Mouse (Mus musculus) kidney, embryonic 16.5 days (tissue): ENCODE results near the gene Lrrc20. TPM values are rescaled to one million over a fixed set of nuclear protein-coding genes. Genes with fewer than 3 reads are reported as not detected.

Source experiments
- ATAC-seq: fragments of 200-750 bp; cut with Nextera tagmentation; 2 replicates; pipeline ENCODE4 v1.8.0; 2017; ENCODE audit warnings: moderate TSS enrichment; ENCODE audit not compliant: low FRiP score, low TSS enrichment
- H3K27ac ChIP-seq: fragments of 300-500 bp; sonication (generic); 2 replicates; pipeline ENCODE4 v1.5.1; 2014; ENCODE audit warnings: low read length
- H3K27me3 ChIP-seq: fragments of 300-500 bp; sonication (generic); 2 replicates; pipeline ENCODE4 v1.6.1; 2014; ENCODE audit warnings: low read length, control low read depth, mixed read lengths; ENCODE audit not compliant: insufficient read depth
- H3K36me3 ChIP-seq: fragments of 300-500 bp; sonication (generic); 2 replicates; pipeline ENCODE4 v1.6.1; 2014; ENCODE audit warnings: low read length, control low read depth, mixed read lengths; ENCODE audit not compliant: insufficient read depth
- H3K4me1 ChIP-seq: fragments of 300-500 bp; sonication (generic); 2 replicates; pipeline ENCODE4 v1.6.1; 2014; ENCODE audit warnings: low read length, control low read depth, mixed read lengths; ENCODE audit not compliant: insufficient read depth
- H3K4me2 ChIP-seq: fragments of 300-500 bp; sonication (generic); replicated peaks from 2 replicates; pipeline ENCODE4 v1.6.1; 2014; ENCODE audit warnings: low read depth, low read length
- H3K4me3 ChIP-seq: fragments of 300-500 bp; sonication (generic); 2 replicates; pipeline ENCODE4 v1.5.1; 2014; ENCODE audit warnings: mild to moderate bottlenecking, low read length
- H3K9ac ChIP-seq: fragments of 300-500 bp; sonication (generic); replicated peaks from 2 replicates; pipeline ENCODE4 v1.6.1; 2014; ENCODE audit warnings: low read length
- H3K9me3 ChIP-seq: fragments of 300-500 bp; sonication (generic); 2 replicates; pipeline ENCODE4 v1.6.1; 2016; ENCODE audit warnings: low read length, control low read depth
- WGBS: fragments of 180-500 bp; shearing (Covaris S2); extraction: QIAGEN DNeasy Blood & Tissue Kit; methylation state at CpG from one replicate; pipeline ENCODE4 v1.1.7; 2014; 5-methylcytosine and 5-hydroxymethylcytosine counted together
- polyA plus RNA-seq: library from polyadenylated mRNA; unstranded; fragments of >200 nt; fragmentation: Nextera tagmentation; extraction: Ambion mirVana; gene quantifications from 2 replicates; pipeline ENCODE4 v1.2.1, GENCODE M21; 2015

Lrrc20 gene
- polyA plus RNA-seq, result 8.4 and 10.5 TPM in 2 replicates

GRCm38 (mm10) chr10:61475594-61476439, at the start of gene Lrrc20:
Gene Lrrc20, plus strand, starts transcription at chr10:61475801.
- Histone ChIP-seq H3K9me3 (no peaks in the 10 kb centered on the region), H3K4me3 (peak within 1 kb of the TSS; percentile 67), H3K9ac (peak within 1 kb of the TSS; percentile 71), H3K4me1 (peaks cover 10% of the 10 kb centered on the region), H3K4me2 (peak within 1 kb of the TSS; percentile 90), H3K27me3 (no peaks in the 10 kb centered on the region), H3K27ac (peak within 1 kb of the TSS; percentile 31), H3K36me3 (no peaks in the 10 kb centered on the region)
- ATAC-seq, result peak; percentile 98
- WGBS, result under 1% methylated on average over 68 of the region's 70 CpGs

- no peak overlapping the region for H3K9ac ChIP-seq
- peaks cover 16% of the 10 kb centered on the region for H3K36me3 ChIP-seq
- H3K4me1 ChIP-seq, result 0 out of 2 replicates have a peak, but pooled peaks cover 9% of the 10 kb centered on the region
- no peaks in the 10 kb centered on the region for H3K27me3 ChIP-seq
- H3K4me2 ChIP-seq, result no peak overlapping the region
- no peak for ATAC-seq
- no peaks in the 10 kb centered on the region for H3K9me3 ChIP-seq
- 52% methylated on average over 2 of the region's 2 CpGs for WGBS
- no peak overlapping the region for H3K27ac ChIP-seq
- no peak overlapping the region for H3K4me3 ChIP-seq
These were observed 49.3 kb upstream of the Lrrc20 start for GRCm38 (mm10) chr10:61426251-61426757.

GRCm38 (mm10) chr10:61427951-61428350, 47.6 kb upstream of the Lrrc20 start:
- Histone ChIP-seq H3K9me3 (no peaks in the 10 kb centered on the region), H3K27ac (no peak overlapping the region), H3K4me3 (no peak overlapping the region), H3K4me1 (0 out of 2 replicates have a peak, but pooled peaks cover 9% of the 10 kb centered on the region), H3K27me3 (no peaks in the 10 kb centered on the region), H3K9ac (no peak overlapping the region), H3K4me2 (no peak overlapping the region), H3K36me3 (peaks cover 25% of the 10 kb centered on the region)
- 89% methylated on average over 6 of the region's 6 CpGs for WGBS
- ATAC-seq, result no peak

GRCm38 (mm10) chr10:61428416-61428815, 47.2 kb upstream of the Lrrc20 start:
- H3K9me3 ChIP-seq, result no peaks in the 10 kb centered on the region
- ATAC-seq, result no peak
- H3K9ac ChIP-seq, result no peak overlapping the region
- H3K27me3 ChIP-seq, result no peaks in the 10 kb centered on the region
- H3K36me3 ChIP-seq, result peaks cover 30% of the 10 kb centered on the region
- WGBS, result 60% methylated on average over 4 of the region's 4 CpGs
- H3K27ac ChIP-seq, result no peak overlapping the region
- H3K4me1 ChIP-seq, result 0 out of 2 replicates have a peak, but pooled peaks cover 9% of the 10 kb centered on the region
- no peak overlapping the region for H3K4me2 ChIP-seq
- H3K4me3 ChIP-seq, result no peak overlapping the region

GRCm38 (mm10) chr10:61429043-61429442, 46.6 kb upstream of the Lrrc20 start:
- Histone ChIP-seq H3K9me3 (no peaks in the 10 kb centered on the region), H3K9ac (no peak overlapping the region), H3K36me3 (peaks cover 36% of the 10 kb centered on the region), H3K27me3 (no peaks in the 10 kb centered on the region), H3K27ac (no peak overlapping the region), H3K4me1 (0 out of 2 replicates have a peak, but pooled peaks cover 8% of the 10 kb centered on the region), H3K4me2 (no peak overlapping the region), H3K4me3 (no peak overlapping the region)
- no peak for ATAC-seq
- 91% methylated on average over 5 of the region's 5 CpGs for WGBS

- 90% methylated on average over 9 of the region's 9 CpGs for WGBS
- H3K4me3 ChIP-seq, result no peak overlapping the region
These were observed 44.2 kb upstream of the Lrrc20 start for GRCm38 (mm10) chr10:61431375-61431774.

GRCm38 (mm10) chr10:61440202-61440800, 35.3 kb upstream of the Lrrc20 start:
- H3K4me2 ChIP-seq, result no peak overlapping the region
- H3K9ac ChIP-seq, result no peak overlapping the region
- no peak overlapping the region for H3K4me3 ChIP-seq
- peak; percentile 91 for ATAC-seq
- H3K9me3 ChIP-seq, result no peaks in the 10 kb centered on the region
- peaks cover 33% of the 10 kb centered on the region for H3K4me1 ChIP-seq
- H3K27me3 ChIP-seq, result no peaks in the 10 kb centered on the region
- H3K36me3 ChIP-seq, result peaks cover 3% of the 10 kb centered on the region
- WGBS, result 85% methylated on average over 7 of the region's 7 CpGs
- 0 out of 2 replicates have a peak overlapping the region, but pooled peaks have one; percentile 20 for H3K27ac ChIP-seq

More at GRCm38 (mm10) chr10:61431375-61431774, 44.2 kb upstream of the Lrrc20 start:
- H3K9me3 ChIP-seq, result no peaks in the 10 kb centered on the region
- H3K27ac ChIP-seq, result no peak overlapping the region
- peaks cover 45% of the 10 kb centered on the region for H3K36me3 ChIP-seq
- H3K4me2 ChIP-seq, result no peak overlapping the region
- ATAC-seq, result no peak
- H3K4me1 ChIP-seq, result no peaks in the 10 kb centered on the region
- H3K9ac ChIP-seq, result no peak overlapping the region
- H3K27me3 ChIP-seq, result no peaks in the 10 kb centered on the region

GRCm38 (mm10) chr10:61443456-61443855, 32.1 kb upstream of the Lrrc20 start:
- H3K4me2 ChIP-seq, result no peak overlapping the region
- no peaks in the 10 kb centered on the region for H3K27me3 ChIP-seq
- peaks cover 44% of the 10 kb centered on the region for H3K4me1 ChIP-seq
- no peak overlapping the region for H3K27ac ChIP-seq
- no peaks in the 10 kb centered on the region for H3K9me3 ChIP-seq
- H3K9ac ChIP-seq, result no peak overlapping the region
- H3K36me3 ChIP-seq, result peaks cover 8% of the 10 kb centered on the region
- WGBS, result 47% methylated on average over 6 of the region's 6 CpGs
- no peak overlapping the region for H3K4me3 ChIP-seq
- no peak for ATAC-seq

GRCm38 (mm10) chr10:61443876-61444275, 31.7 kb upstream of the Lrrc20 start:
- no peaks in the 10 kb centered on the region for H3K9me3 ChIP-seq
- peaks cover 8% of the 10 kb centered on the region; the same call in 1 of the 2 replicates for H3K36me3 ChIP-seq
- no peak overlapping the region for H3K9ac ChIP-seq
- ATAC-seq, result no peak
- WGBS, result 29% methylated on average over 1 of the region's 1 CpGs
- no peak overlapping the region for H3K4me2 ChIP-seq
- peaks cover 44% of the 10 kb centered on the region for H3K4me1 ChIP-seq
- H3K4me3 ChIP-seq, result no peak overlapping the region
- no peaks in the 10 kb centered on the region for H3K27me3 ChIP-seq
- no peak overlapping the region for H3K27ac ChIP-seq
